Mouse (Mus musculus) C3H10T1/2 (cell line): ENCODE measurements around the gene Fam173b. TPM values are rescaled to one million over a fixed set of nuclear protein-coding genes. Genes with fewer than 3 reads are reported as not detected.

Experiments used
- polyA plus RNA-seq, 2 experiments: library from polyadenylated mRNA; unstranded; fragments of >200 nt; fragmentation: generic; extraction: Trizol; gene quantifications; one replicate each; pipeline ENCODE4 v1.2.1; 2012; ENCODE audit warnings: missing spikeins in 2 of 2

Fam173b gene
- 10 to 100 TPM; 24.2 to 32.4 TPM for polyA plus RNA-seq

GRCm38 (mm10) chr15:31601646-31602374 lies at the start of gene Fam173b, which contains the start of gene Cct5:
Gene Fam173b, plus strand, starts transcription at chr15:31601852.
Gene Cct5, minus strand, starts transcription at chr15:31601804.

GRCm38 (mm10) chr15:31565184-31565583 lies 36.5 kb upstream of the Fam173b start, which contains the start of gene Cmbl:
Gene Cmbl, plus strand, starts transcription at chr15:31565389.

Other genes with a start within 250 kb of the Fam173b start
- gene Ankrd33b, start 234.1 kb upstream of the Fam173b start, polyA plus RNA-seq = 1 to 10 TPM in 1 of 2 experiments, under 1 TPM in 1; 0.51 to 1.2 TPM
- gene Ropn1l, start 148.1 kb upstream of the Fam173b start, polyA plus RNA-seq = 10 to 100 TPM in 1 of 2 experiments, 1 to 10 TPM in 1; 6.8 to 15.9 TPM
- 10 to 100 TPM in 1 of 2 experiments, 1 to 10 TPM in 1; 4.1 to 18.2 TPM for gene March6, start 70.8 kb upstream of the Fam173b start, polyA plus RNA-seq
- 1 to 10 TPM in 1 of 2 experiments, under 1 TPM in 1; 0.02 to 3.8 TPM for gene Cmbl, start 36.5 kb upstream of the Fam173b start, polyA plus RNA-seq
- gene Cct5, start within 50 bp of the Fam173b start, polyA plus RNA-seq = 100 to 1,000 TPM; 292 to 428 TPM